Mouse (Mus musculus) spleen, embryonic (tissue): ENCODE measurements around the gene Olfr115.

ENCODE experiments used
- CTCF ChIA-PET: fragments of 350-600 bp; sonication (Branson Sonifier 250); formaldehyde crosslinking; loops from one replicate; lab custom pipeline; 2022; lab: Charles Lee

The Olfr115 gene

DNA sequence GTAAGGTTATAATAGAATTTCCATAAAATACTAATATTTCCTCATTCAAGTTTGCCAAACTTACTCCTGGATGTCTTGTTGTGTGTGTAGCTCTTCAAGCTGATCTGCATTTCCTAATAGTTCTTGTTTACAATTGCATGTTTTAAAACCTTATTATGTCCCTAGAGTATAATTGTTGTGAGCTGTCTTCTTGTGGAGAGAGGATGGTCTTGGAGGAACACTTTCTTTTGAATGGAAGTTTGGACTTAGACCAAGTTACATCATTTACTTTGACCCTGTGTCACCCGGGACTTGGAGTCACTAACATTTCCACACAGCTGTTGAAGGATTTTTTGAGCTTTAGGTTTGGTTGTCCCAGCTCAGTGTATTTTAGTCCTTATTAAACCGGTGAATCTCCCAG, at the start of gene Olfr115, which contains the start of gene Olfr116:
Gene Olfr115 (minus strand): TSS at position 101 of the 400 bp plus-strand sequence.
Gene Olfr116 (minus strand): TSS at position 191 of the 400 bp plus-strand sequence.
- CTCF ChIA-PET, result no interaction called here

DNA sequence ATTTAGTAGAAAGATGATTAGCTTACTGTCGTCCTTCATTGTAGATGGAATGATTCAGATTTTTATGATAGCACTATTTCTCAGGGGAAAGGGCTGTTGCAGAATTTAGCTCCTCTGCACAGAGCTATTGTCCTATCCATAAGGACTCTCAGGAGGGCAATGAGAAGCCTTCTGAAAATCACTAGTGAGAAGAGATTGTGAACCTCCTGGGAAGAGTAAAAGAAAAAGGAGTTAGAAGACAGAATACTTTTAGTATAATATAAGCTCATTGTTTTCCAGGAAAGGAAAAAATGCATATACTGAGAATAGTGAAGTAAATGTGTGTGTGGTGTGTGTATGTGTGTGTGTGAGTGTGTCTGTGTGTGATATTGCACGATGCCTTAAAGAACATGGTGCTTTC, 39.8 kb upstream of the Olfr115 start, which contains the start of gene Olfr118:
Gene Olfr118 (plus strand): TSS at position 301 of the 400 bp plus-strand sequence.
- CTCF ChIA-PET, result no interaction called here

DNA sequence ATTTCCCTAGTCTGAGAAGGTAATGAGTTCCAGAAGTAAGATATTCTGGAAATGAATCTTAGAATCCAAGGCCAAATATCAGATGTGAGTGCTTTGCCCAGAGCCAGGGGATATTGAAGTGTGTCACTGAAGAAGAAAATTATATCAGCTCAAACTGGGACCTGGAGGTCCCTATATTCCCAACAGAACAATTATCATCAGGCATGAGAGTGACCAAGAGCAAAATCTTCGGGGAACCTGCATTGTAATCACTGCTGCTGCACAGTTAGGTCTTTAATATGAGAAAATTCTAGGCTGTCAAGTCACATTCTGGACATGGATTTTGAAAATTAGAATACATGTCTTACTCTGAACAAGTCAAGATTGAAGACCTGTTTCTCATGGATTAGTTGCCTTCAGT, 36.8 kb upstream of the Olfr115 start, which contains the start of gene Olfr117:
Gene Olfr117 (minus strand): TSS at position 101 of the 400 bp plus-strand sequence.
- CTCF ChIA-PET, result no interaction called here

DNA sequence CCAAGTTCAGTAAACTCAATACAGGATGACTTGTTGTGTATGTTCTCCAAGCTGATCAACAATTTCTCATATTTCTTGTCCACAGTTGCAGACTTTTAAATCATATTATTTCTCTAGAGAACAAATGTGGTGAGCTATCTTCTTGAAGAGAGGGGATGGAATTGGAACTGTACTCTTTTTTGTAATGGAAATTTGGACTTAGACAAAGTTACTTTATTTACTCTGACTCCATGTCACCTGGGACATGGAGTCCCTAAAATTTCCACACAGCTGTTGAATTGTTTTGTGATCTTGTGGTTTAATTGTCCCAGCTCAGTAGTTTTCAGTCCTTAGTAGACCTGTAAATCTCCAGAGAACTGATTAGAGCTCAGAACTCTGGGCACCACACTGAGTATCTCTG, 34.3 kb downstream of the Olfr115 start, which contains the start of gene Olfr114:
Gene Olfr114 (minus strand): TSS at position 101 of the 400 bp plus-strand sequence.
- CTCF ChIA-PET, result no interaction called here

DNA sequence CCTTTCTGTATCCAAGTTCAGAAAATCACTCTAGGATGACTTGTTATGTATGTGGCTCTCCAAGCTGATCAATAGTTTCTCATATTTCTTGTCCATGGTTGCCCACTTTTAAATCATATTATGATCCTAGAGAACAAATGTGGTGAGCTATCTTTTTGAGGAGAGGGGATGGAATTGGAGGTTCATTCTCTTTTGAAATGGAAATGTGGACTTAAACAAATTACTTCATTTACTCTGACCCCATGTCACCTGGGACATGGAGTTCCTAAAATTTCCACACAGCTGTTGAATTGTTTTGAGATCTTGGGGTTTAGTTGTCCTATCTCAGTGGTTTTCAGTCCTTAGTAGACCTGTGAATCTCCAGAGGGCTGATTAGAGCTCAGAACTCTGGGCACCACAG, 49.3 kb downstream of the Olfr115 start, which contains the start of gene Olfr113:
Gene Olfr113 (minus strand): TSS at position 101 of the 400 bp plus-strand sequence.
- CTCF ChIA-PET, result no interaction called here

DNA sequence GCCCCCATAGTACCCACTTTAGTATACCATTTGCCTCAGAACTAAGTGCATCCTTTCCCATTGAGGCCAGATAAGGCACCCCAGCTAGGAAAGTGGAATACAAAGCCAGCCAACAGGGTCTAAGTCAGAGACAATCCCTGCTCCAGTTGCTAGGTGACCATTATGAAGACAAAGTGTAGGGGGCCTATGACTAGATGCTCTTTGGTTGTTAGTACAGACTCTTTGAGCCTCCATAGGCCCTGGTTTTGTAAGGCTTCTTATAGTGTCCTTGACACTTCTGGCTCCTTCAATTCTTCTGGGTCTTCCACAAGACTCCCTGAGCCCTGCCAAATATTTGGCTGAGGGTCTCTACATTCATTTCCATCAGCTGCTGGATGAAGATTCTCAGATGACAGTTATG, 57.6 kb downstream of the Olfr115 start, which contains the start of gene Olfr112:
Gene Olfr112 (minus strand): TSS at position 101 of the 400 bp plus-strand sequence.
- CTCF ChIA-PET, result no interaction called here
